Mouse (Mus musculus): ENCODE measurements around the gene Amfr. TPM values are rescaled to one million over a fixed set of nuclear protein-coding genes. Genes with fewer than 3 reads are reported as not detected.

Gene Amfr
- polyA plus RNA-seq, 1 experiment, result 71.0 TPM

DNA sequence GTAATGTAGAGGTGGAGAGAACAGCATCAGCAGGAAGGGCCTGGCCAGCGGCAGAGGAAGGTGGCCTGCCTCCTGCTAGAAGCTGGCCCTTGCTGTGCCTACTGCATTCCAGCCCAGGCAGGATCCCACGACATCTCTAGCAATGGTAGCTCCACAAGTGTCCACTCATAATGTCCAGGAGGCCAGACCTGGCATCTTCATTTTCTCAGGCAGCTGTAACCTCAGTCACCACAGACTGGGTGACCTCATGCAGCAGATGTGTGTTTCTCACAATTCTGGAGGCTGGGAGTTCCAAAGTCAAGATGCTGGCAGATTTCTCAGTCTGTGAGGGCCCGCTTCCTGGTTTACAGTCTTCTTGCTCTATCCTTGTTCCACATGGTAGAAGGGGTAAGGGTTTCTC lies 74.4 kb downstream of the Amfr start:
- Histone ChIP-seq H3K4me3 (ENCODE audit: insufficient read depth, poor library complexity, severe bottlenecking) (no peak overlapping the region), H3K27me3 (ENCODE audit: control insufficient read depth, insufficient read depth, insufficient read length) (no peaks in the 10 kb centered on the region)
- TF ChIP-seq CEBPB (IDR thresholded peaks at IDR 0.05; ENCODE audit: low read depth) (no peak), MYOD1 (IDR thresholded peaks at IDR 0.05; ENCODE audit: control insufficient read depth, insufficient read length, low read depth) (peak; percentile 51), CTCF (IDR thresholded peaks at IDR 0.05; ENCODE audit: control insufficient read depth, insufficient read depth, insufficient read length) (no peak), USF1 (IDR thresholded peaks at IDR 0.05; ENCODE audit: low read depth) (no peak)

DNA sequence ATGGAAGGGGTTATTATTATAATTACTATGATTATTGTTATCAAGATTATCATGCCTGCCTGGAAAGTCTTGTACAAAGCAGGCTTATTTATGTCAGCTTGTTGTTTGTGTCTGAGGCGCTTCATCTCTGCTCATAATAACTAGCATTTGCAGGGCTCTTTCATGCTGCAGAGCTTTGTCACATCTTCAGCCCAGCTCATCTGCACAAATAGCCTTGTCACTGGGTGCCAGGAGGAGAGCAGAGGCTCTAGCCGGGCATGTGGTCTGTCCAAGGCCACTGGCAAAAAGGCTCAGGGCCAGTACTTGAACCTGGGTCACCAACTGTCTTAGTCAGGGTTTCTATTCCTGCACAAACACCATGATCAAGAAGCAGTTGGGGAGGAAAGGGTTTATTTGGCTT lies 79.4 kb downstream of the Amfr start:
- no peak for TF ChIP-seq MYOG (IDR thresholded peaks at IDR 0.05; ENCODE audit: control insufficient read depth, extremely low read depth, insufficient read length)
- TF ChIP-seq CTCF (IDR thresholded peaks at IDR 0.05; ENCODE audit: control insufficient read depth, insufficient read depth, insufficient read length), result no peak
- TF ChIP-seq MYOD1 (IDR thresholded peaks at IDR 0.05; ENCODE audit: control insufficient read depth, insufficient read length, low read depth), result no peak
- no peak for TF ChIP-seq MAX (IDR thresholded peaks at IDR 0.05)
- TF ChIP-seq USF1 (IDR thresholded peaks at IDR 0.05; ENCODE audit: low read depth), result no peak
- no peak for TF ChIP-seq CEBPB (IDR thresholded peaks at IDR 0.05; ENCODE audit: low read depth)
- no peak for TF ChIP-seq FOSL1 (IDR thresholded peaks at IDR 0.05; ENCODE audit: insufficient read depth, low read length, poor library complexity, severe bottlenecking)
- Histone ChIP-seq H3K79me2 (ENCODE audit: control insufficient read depth, insufficient read depth) (no peaks in the 10 kb centered on the region), H3K36me3 (ENCODE audit: control insufficient read depth, insufficient read depth) (no peaks in the 10 kb centered on the region), H3K79me3 (ENCODE audit: low read depth) (no peaks in the 10 kb centered on the region), H3K27me3 (ENCODE audit: control insufficient read depth, insufficient read depth, insufficient read length) (no peaks in the 10 kb centered on the region), H3K4me3 (ENCODE audit: insufficient read depth, poor library complexity, severe bottlenecking) (no peak overlapping the region), H3ac (ENCODE audit: control insufficient read depth, insufficient read length, low read depth) (no peak overlapping the region)

More for the DNA sequence above, 74.4 kb downstream of the Amfr start:
- Histone ChIP-seq H3ac (ENCODE audit: control insufficient read depth, insufficient read length, low read depth) (no peak overlapping the region), H3K79me3 (ENCODE audit: low read depth) (no peaks in the 10 kb centered on the region), H3K79me2 (ENCODE audit: control insufficient read depth, insufficient read depth) (no peaks in the 10 kb centered on the region), H3K36me3 (ENCODE audit: control insufficient read depth, insufficient read depth) (no peaks in the 10 kb centered on the region)

DNA sequence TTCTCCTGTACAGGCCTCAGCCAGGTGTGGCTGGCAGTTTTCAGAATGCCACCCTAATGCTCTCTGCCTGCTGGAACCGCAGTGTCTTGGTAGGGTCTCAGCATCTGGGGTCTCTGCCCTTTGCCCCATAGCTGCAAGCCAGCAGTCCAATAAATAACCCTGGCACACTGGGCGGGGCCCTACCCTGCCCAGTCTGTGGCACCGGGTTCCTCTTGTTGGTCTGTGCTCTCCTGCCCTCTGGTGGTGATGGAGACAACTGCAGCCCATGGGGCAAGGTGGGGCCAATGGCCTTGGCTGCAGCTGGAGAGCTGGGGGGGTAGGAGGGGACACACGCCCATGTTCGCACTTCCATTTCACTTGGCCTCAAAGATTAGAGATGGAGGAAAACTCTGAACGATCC lies 79.8 kb downstream of the Amfr start:
- H3K4me3 ChIP-seq (ENCODE audit: insufficient read depth, poor library complexity, severe bottlenecking), result no peak overlapping the region
- TF ChIP-seq USF1 (IDR thresholded peaks at IDR 0.05; ENCODE audit: low read depth) (no peak), CTCF (IDR thresholded peaks at IDR 0.05; ENCODE audit: control insufficient read depth, insufficient read depth, insufficient read length) (peak; percentile 97)
- no peaks in the 10 kb centered on the region for H3K36me3 ChIP-seq (ENCODE audit: control insufficient read depth, insufficient read depth)
- H3K79me2 ChIP-seq (ENCODE audit: control insufficient read depth, insufficient read depth), result no peaks in the 10 kb centered on the region
- no peaks in the 10 kb centered on the region for H3K79me3 ChIP-seq (ENCODE audit: low read depth)
- no peak overlapping the region for H3ac ChIP-seq (ENCODE audit: control insufficient read depth, insufficient read length, low read depth)
- no peaks in the 10 kb centered on the region for H3K27me3 ChIP-seq (ENCODE audit: control insufficient read depth, insufficient read depth, insufficient read length)

DNA sequence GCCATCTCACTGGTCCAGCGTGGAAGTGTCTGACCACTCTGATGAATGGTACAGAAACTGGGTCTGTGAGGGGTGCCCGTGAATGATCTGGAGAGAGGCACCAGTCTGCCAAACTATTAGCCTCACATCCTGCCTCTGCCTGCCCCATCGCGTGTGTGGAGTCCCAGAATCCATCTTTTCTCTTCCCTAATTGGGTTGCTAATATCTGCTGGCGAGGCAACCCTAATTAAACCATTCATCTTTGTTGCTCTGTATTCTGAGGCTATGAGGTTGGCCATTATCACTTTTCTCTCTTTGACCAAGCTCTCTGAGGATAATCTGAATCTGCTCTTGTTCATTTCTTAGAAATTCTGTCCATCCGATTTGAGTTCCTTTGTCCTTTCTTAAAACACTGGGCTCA lies 81.3 kb downstream of the Amfr start:
- no peak overlapping the region for H3K4me3 ChIP-seq (ENCODE audit: insufficient read depth, poor library complexity, severe bottlenecking)
- no peaks in the 10 kb centered on the region for H3K27me3 ChIP-seq (ENCODE audit: control insufficient read depth, insufficient read depth, insufficient read length)
- no peaks in the 10 kb centered on the region for H3K79me3 ChIP-seq (ENCODE audit: low read depth)
- no peaks in the 10 kb centered on the region for H3K79me2 ChIP-seq (ENCODE audit: control insufficient read depth, insufficient read depth)
- no peak overlapping the region for H3ac ChIP-seq (ENCODE audit: control insufficient read depth, insufficient read length, low read depth)
- H3K36me3 ChIP-seq (ENCODE audit: control insufficient read depth, insufficient read depth), result no peaks in the 10 kb centered on the region
- TF ChIP-seq CTCF (IDR thresholded peaks at IDR 0.05; ENCODE audit: control insufficient read depth, insufficient read depth, insufficient read length) (no peak), USF1 (IDR thresholded peaks at IDR 0.05; ENCODE audit: low read depth) (no peak), MYOG (IDR thresholded peaks at IDR 0.05; ENCODE audit: control insufficient read depth, extremely low read depth, insufficient read length) (no peak), FOSL1 (IDR thresholded peaks at IDR 0.05; ENCODE audit: insufficient read depth, low read length, poor library complexity, severe bottlenecking) (no peak), CEBPB (IDR thresholded peaks at IDR 0.05; ENCODE audit: low read depth) (no peak), MYOD1 (IDR thresholded peaks at IDR 0.05; ENCODE audit: control insufficient read depth, insufficient read length, low read depth) (no peak), MAX (IDR thresholded peaks at IDR 0.05) (no peak)

DNA sequence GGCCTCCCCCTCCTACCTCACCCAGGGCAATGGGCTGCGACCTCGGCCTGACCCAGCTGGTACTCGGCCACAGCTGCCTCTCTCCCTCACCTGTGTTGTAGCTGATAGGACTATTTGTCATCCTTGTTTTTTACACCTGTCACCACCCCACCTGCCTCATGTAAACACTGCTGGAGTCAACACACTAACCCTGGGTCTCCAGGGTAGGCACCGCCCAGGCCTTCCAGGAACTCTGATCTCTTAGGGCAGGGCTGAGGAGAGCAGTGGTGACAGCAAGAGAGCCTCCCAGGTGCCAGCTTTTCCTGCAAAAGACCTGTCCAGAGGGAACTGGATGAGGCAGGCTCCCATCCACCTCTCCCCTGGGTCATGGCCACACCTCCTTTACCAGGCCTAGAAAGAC lies 83.4 kb downstream of the Amfr start:
- H3ac ChIP-seq (ENCODE audit: control insufficient read depth, insufficient read length, low read depth), result no peak overlapping the region
- no peaks in the 10 kb centered on the region for H3K36me3 ChIP-seq (ENCODE audit: control insufficient read depth, insufficient read depth)
- TF ChIP-seq MYOD1 (IDR thresholded peaks at IDR 0.05; ENCODE audit: control insufficient read depth, insufficient read length, low read depth) (no peak), FOSL1 (IDR thresholded peaks at IDR 0.05; ENCODE audit: insufficient read depth, low read length, poor library complexity, severe bottlenecking) (no peak), USF1 (IDR thresholded peaks at IDR 0.05; ENCODE audit: low read depth) (no peak)
- H3K79me2 ChIP-seq (ENCODE audit: control insufficient read depth, insufficient read depth), result no peaks in the 10 kb centered on the region
- H3K27me3 ChIP-seq (ENCODE audit: control insufficient read depth, insufficient read depth, insufficient read length), result no peaks in the 10 kb centered on the region
- no peaks in the 10 kb centered on the region for H3K79me3 ChIP-seq (ENCODE audit: low read depth)
- no peak overlapping the region for H3K4me3 ChIP-seq (ENCODE audit: insufficient read depth, poor library complexity, severe bottlenecking)

DNA sequence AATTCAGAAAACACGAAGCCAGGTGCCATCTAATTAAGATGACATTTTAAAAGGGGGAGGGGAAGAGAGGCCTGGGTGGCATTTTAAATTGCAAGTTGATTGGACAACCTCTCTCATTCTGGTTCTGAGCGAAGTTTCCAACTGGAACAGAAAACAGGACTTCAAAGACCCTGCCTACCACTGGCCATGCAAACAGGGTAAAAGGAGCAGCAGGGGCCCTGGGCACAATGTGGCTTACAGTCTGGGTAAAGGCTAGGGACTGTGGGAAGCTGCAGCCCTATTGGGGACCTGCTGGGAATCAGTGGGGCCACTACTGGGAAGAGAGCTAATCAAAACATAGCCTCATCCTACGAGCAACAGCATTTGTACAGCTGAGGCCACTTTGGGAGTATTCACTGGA lies 87.1 kb downstream of the Amfr start:
- Histone ChIP-seq H3K36me3 (ENCODE audit: control insufficient read depth, insufficient read depth) (no peaks in the 10 kb centered on the region), H3K27me3 (ENCODE audit: control insufficient read depth, insufficient read depth, insufficient read length) (no peaks in the 10 kb centered on the region), H3K4me3 (ENCODE audit: insufficient read depth, poor library complexity, severe bottlenecking) (no peak overlapping the region), H3K79me2 (ENCODE audit: control insufficient read depth, insufficient read depth) (no peaks in the 10 kb centered on the region), H3ac (ENCODE audit: control insufficient read depth, insufficient read length, low read depth) (no peak overlapping the region), H3K79me3 (ENCODE audit: low read depth) (no peaks in the 10 kb centered on the region)
- TF ChIP-seq CTCF (IDR thresholded peaks at IDR 0.05; ENCODE audit: control insufficient read depth, insufficient read depth, insufficient read length) (no peak), MAX (IDR thresholded peaks at IDR 0.05) (no peak), CEBPB (IDR thresholded peaks at IDR 0.05; ENCODE audit: low read depth) (no peak), USF1 (IDR thresholded peaks at IDR 0.05; ENCODE audit: low read depth) (no peak), MYOG (IDR thresholded peaks at IDR 0.05; ENCODE audit: control insufficient read depth, extremely low read depth, insufficient read length) (no peak), FOSL1 (IDR thresholded peaks at IDR 0.05; ENCODE audit: insufficient read depth, low read length, poor library complexity, severe bottlenecking) (no peak)
